Mouse (Mus musculus) urinary bladder, postnatal 4 days (tissue): ENCODE measurements at regions not wholly inside any gene's neighbourhood (a gene's known extent, or its start where the extent isn't known, plus 50 kb on each side); places are given as distances from the start of the nearest gene placed in this dataset.

Experiments
- DNase-seq, 2 experiments: peaks; one replicate each; pipeline ENCODE4 v3.0.0; 2021 to 2022; ENCODE audit warnings: low spot score in 2 of 2

DNA sequence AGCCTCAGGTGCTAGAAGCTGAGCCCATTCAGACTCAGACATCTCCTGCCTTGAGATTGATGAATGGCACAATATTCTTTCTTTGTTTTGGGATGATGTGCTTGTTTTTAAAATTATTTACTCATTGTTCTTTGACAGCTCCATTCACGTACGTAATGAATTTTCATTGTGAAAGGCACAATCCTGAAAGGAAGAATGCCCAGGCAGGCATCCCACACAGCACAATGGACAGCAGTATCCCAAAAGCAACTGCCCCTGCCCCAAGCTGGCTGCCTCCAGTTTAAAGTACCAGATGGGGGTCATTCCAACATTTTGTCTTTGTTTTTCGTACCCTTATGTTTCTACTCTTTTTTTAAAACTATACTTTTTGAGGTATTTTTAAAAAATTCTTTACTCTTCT lies 210.9 kb upstream of the St8sia2 start:
- no peak for DNase-seq

DNA sequence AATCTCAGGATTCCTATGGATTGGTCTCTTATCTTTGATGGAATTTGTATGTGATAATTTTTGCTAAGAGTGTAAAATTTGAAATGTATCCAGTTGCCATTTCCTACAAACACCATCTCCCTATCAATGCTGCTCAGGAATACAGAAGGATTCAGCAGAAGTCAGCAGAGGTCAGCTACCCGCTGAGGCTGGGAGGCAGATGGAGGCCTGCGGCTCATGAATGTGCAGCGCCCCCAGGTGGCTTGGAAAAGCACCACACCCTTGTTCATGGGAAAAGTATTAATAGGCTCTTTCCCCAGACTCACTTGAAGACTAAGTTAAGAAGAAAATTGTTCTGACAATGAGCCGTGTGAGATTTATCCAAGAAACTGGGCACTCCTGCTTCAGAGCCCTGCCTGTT lies 187.2 kb upstream of the St8sia2 start:
- no peak for DNase-seq

DNA sequence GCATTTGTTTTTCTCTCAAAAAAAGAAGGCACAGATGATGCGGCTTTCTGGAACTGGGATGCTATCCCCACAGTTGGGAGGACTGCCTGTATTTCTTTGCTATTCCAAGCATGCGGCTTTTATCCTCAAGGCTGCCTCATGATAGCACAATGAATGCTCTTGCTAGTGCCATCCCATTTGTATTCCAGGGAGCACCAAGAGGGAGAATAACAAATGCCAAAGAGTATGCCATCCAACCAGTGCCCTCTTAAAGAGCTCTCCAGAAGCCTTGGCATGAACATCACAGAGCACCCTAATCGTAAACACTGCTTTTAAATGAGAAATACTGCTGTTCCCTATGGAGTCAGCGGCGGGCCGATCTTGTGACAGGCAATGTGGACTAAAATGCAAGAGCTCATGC lies 185.3 kb upstream of the St8sia2 start:
- DNase-seq: no peak

DNA sequence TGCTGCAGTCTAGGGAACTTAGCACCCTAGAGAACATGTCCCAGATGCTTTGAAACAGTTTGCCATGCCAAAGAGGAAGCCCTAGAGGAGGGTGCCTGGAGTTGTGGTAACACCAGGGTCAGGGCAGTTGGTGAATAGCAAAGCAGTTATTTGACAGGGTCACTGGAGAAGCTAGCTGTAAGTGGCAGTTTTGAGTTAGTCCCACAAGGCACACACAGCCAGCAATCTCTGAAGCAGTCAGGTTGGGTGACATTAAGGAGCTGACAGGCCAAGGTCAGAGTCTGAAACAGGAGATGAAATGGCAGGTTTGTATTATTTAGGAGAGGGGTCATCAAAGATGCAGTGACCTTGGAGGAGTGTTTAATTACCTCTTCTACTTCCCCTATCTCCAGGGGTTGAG lies 171.2 kb upstream of the St8sia2 start:
- no peak for DNase-seq

DNA sequence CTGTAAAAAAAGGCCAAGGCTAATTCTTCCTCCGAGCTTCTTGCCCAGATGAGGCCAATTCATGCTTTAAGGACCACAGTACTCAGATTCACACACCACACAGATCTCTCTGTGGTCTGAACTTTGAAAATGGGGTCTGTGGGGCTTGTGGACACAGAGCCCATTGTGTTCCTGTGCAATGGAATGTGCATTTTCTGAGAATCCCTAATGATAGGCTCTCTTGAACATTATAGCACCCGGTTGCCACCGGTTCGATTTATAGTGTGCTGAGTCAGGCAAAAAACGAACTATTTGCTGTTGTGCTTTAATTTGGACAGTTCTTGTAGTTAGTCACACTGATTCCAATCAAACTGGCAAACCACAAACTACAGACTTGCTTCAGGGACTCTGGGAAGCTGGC lies 160.7 kb upstream of the St8sia2 start:
- DNase-seq: no peak

DNA sequence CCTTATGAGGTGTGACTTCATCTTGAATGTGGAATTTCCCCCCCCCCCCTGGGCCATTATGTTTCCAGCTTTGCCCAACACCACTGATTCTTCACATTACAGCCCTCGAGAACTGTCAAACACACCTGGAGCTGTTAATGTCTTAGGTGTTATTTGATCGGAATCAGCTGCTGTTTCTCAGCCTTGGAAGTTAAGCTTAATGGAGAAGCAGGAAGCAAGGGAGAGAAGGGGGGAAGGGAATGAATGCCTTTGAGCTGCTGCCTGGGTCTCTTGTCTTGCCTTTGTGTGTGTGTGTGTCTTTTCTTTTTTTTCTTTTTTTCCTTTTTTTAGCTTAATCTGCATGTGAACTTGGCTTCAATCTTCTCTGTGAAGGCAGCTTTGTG lies 159.7 kb upstream of the St8sia2 start:
- no peak for DNase-seq

DNA sequence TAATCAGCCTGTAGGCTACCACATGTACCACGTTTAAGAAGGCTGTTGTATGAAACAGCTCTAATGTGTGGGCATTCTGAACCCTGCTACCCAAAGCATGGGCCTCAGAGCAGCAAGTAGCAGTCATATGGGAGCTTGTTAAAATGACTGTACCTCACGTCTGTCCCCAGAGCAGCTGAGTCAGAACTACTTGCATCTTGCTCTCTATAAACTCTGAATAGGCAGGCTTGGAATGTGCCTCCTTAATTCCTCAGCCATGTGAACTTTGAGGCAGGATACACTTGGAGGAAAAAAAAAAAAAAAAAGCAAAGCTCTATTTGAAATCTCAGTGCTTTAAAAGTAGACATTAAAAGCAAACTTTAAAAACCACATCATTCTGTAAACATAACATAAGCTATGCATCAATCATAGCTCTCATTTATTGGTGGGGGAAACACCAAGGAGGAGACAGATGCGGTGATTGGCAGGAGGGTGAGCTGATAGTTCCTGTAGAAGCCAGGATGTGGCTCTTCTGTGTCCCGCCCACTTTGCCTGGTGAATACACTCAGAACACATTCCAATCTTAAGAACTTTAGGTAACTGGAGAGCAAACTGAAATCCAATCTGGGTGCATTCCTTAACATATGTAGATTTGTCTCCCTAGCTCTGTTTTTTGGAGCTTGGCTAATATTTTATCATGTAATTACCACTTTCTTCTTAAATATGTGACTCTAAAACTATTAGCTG lies 159.2 kb upstream of the St8sia2 start:
- no peak for DNase-seq

DNA sequence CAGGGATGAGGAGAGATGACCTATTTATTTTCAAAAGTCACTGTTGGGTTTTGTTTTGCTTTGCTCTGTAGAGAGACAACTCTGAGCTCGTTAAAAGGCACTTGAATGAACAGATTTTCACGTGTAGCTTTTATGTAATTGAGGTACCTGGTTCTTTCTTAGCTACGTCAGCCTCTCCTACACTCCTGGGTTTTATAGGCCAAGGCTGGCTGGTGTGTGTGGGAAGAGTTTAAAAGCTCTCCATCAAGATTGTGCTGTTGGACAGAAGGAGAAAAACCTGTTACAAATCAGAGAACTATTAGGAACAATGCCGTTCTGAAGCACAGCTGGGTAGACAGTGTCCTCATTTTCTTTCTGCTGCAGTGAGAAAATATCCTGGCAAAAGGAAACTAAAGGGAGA lies 138.1 kb upstream of the St8sia2 start:
- DNase-seq: no peak

DNA sequence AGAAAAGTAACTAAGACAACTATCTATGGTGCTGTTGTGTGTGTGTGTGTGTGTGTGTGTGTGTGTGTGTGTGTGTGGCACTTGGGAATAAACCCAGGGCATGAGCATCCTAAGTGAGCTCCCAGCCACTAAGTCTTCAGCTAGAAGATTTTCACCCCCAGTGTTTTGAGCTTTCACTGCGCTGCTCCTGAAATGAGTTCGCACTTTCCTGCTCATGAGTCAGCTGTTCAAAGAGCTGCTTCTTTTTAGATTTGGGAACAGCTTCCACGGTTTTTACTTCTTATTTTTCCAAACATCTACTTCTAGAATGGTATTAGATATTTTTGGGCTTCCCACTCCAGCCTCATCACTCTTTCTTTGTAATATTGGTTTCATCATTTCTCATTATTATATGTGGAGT lies 129.7 kb upstream of the St8sia2 start:
- no peak for DNase-seq

DNA sequence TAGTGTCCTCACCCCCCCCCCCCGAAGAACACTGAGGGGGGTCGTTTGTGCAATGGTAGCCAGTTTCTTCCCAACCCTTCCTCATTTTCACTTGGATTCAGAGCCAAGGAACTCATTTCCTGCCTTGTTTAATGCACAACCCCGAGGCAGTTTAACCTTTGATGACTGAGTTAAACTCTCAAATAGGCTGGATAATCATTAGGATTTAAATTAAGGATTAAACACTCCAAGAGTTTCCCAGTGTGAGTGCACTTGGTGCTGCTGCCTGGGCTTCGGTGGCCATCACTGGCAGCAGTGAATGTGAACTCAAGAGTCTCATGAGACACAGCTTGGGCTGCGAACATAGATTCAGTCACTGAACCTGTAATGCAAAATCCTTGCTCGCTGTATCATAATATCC lies 124.7 kb upstream of the St8sia2 start:
- no peak for DNase-seq

DNA sequence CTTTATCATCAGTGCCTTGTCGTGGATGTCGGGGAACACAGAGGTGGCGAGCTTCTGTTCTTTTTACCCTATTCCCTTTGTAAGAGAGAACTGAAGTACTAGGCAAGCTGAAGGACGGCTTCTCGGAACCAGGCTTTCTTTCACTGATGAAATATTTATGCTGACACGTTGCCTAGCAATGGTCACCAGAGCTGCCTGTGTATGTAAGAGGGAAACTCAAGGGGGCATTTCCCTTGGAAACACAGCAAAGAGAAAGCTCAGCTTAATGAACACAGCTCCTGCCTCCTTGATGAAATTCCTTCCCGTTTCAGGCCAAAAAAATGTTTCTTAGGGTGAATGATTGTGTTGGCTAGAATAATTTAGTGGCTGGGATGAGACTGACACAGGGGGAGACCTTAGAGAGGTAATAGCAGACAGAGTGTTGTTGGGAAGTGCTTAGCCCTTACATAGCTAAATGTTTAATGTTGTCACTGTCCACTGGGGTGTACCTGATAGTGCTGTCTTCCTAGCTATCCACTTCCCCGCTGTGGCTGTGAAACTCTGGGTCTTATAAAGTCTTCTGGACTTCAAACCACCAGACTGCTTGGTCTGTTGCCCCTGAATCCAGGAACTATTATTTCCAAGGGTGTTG lies 116.8 kb upstream of the St8sia2 start:
- DNase-seq: no peak

DNA sequence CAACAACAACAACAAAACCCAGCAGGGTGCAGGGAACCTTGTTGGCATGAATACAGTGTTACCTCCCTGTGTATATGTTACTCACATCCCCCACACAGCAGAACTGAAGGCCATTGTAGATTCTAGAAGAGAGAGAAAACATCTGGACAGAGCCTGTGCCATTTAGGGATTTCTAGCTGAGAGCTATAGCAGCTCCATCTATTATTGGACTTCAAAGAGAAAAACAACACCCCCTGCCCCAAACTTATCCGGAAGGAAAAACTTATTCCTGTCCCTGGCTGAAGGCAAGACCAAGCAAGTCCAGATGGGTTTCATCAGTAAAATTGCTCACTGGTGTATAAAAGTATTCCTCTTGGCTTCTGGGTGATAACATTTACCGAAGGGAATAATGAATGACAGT lies 98.6 kb upstream of the St8sia2 start:
- no peak for DNase-seq

DNA sequence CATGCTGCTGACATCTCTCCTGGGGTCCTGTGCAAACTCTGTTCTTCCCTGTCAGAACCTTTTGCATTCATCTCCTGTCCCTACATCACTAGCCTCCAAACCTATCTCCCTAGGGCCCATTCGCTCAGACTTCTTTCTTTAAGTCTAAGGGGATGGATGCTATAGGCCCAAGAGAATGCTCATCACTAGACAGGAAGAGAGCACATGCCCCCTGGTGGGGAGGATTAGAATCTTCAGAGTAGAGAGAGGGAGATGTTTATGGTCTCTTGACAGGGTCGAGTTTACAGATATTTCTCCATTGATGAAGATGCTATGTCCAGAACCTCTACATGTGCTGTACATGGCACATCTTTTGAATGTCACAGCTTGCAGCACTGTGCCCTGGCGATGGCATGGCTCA lies 94.9 kb upstream of the St8sia2 start:
- DNase-seq: no peak

DNA sequence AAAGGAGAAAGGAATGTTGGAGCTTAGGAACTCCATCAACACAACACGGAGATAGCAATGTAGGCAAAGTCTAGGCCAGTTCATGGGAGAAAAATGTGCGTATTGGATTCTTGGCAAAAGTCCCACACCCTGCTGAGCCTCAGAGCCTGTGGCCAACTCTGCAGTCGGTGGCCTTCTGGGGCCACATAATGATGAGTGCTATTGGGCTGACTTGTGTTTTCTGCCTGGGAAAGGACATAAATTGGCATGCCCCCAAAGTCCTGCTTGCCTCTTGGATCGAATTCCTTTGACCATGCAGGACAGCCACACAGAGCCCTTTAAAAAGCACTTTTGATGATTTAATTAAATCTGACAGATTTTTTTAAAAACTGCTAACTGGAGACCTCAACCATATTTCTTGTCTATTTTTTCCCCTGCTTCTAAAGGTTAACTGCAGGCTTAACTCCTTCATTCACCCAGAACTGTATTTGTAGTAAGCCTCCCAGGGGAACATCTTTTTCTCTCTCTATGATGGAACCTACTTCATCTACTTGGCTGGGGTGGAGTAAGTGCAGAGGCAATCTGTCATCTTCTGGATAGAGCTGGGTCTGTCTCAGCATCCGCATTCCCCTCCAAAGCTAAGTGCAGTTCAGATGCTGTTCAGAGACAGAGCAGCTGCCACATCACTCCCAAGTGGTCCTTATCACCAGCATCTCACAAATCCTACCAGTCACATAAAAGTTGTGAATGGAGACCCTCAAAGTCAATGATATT lies 93.9 kb upstream of the St8sia2 start:
- peak in 1 of 2 experiments; percentile 38 for DNase-seq

DNA sequence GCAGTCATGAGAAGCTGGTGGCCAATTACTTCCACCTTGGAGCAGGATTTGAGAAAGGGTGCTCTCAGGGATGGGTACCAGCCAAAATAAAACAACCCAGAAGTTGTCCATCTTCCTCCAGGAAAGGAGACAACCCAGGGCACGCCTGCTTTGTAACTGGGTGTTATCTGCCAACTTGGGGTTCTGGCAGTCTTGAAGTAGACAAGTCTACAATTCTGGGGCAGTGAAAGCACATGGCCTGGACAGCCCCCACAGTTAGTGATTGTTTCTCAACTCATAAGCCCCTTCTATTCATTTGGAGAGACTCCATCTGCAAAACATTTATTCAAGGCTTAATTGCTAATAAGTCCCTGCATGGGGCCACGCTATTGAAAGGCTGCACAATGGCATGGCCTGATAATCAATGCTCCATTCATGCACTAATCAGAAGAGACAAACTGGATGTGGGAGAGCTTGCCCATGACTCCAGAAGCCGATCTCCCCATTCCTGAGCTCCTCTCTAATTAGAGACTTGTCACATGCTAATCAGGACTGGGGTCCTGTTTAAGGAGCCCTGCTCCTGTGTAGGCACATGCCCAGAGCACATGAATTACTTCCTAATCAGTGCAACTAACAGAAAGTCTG lies 78.0 kb upstream of the St8sia2 start:
- no peak for DNase-seq

DNA sequence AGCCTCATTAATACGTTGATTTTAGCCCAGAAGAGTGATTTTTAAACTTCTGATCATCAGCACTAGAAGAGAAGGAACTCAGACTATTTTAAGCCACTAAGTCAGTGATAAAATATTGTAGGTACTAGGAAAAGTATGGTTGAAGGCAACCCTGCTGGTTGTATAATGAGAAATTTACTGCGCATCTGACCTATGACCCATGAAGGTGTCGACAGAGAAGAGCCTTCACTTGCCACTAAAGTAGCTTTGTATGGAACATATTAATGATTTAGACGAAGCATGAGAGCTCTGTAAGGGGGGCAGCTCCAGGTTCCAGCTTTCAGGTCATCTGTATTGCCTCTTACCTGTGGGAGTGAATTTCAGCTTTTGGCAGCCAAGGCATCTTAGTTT lies 67.4 kb upstream of the St8sia2 start:
- no peak for DNase-seq

DNA sequence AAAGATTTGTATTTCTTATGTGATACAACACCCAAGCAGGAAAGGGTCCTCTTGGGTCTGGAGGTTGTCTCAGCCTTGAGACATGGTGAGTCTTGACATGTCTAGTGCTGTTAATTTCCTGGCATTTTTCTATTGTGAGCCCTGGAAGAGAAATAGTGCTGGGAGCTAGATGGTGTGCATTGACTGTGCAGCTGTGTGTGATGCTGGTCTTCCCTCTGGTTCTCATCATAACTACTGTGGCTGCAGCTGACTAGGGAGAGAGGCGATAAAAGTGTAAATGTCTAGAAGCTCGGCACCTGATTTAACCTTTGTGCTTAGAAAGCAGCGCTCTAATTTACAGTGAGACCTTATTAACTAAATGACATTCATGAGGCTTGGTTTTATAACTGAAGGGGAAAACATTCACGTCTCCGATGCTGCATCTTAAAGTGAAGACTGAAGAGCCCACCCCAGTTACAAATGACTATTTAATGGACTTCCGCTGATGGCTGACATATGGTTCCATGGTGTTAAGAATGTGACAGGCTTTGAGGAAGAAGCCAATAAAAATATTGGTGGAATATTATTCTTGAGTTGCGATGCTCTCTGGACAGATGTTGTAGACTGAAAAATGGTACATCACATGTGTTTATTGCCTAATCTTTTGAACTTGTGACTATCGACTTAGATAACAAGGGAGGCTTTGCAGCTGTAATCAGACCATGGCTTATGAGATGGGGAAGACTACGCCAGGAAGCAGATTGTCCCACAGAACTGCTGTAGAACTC lies 66.8 kb upstream of the St8sia2 start:
- DNase-seq: no peak

DNA sequence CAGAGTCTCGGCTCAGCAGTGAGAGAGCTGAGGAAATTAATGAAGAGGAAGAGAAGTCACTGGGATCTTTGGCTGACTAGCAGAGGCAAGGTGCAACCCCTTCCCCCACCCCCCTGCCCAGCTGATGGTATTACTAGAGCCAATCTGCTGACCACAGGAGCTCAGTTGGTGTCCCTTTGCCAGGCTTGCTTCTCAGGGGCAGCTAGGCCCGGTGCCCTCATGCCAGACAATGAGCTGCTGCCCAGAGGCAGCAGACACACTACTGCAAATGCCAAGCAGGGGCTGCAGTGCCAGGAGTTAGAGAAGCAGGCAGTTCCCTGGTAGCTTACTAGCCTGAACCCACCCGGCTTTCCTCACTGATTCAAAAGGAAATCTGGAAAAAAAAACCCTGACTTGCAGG lies 59.1 kb upstream of the St8sia2 start:
- DNase-seq: no peak

DNA sequence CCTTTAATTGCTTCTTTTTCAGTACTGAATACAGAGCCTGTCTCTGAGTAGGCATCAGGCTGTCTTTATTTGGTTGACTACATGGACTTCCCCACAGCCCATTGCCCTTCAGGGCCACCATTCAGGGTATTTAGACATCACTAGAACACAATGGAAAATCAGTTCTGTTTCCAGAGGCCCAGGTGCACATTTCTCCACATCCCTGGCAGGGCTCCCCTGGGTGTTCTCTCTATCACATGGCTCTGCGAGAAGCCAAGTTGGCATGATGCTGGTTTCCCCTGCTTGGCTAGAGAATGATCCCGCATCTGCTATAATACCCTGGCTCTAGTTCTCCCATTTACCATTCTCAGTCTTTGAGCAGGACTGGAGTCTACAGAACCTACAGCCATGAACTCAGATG lies 57.3 kb upstream of the St8sia2 start:
- no peak for DNase-seq

DNA sequence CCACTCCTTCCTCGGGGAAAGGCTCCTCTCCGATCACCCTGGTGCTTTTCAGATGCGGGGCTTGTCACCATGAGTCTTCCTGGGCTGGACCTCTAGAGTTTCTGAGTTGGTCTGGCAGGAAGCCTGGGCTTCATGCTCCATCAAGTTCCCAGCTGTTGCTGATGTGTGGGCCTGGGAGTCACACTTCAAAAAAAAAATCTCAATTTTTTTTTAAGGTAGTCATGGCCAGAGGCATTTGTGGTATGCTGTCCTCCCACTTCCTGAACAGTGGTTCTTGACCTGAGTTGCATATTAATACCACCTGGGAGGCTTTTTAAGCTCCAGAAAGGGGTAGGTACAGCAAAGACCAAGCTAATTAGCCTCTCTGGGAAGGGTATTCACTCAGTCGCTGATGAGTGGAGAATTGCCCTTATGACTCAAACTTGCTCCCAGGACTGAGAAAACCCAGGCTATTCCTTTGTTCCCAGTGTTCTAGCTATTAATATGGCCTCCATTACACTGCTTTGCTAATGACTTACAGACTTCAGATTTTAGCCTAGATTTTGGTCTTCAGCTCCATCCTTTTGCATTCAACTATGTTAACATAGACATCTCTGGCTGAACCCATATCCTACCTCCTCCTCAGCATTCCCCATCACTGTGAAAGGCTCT lies 52.1 kb upstream of the St8sia2 start:
- no peak for DNase-seq
